Mouse (Mus musculus) small intestine, adult 2 months (tissue): ENCODE results near the gene Spdl1.

Experiments
- CTCF ChIP-seq: fragments of 200-500 bp; IDR thresholded peaks from 2 replicates; pipeline ENCODE4 v1.5.1; 2012; ENCODE audit warnings: low read depth, mild to moderate bottlenecking, control low read depth, inconsistent platforms, low read length, moderate library complexity, mixed read lengths; ENCODE audit not compliant: insufficient replicate concordance, insufficient read length; ENCODE audit errors: extremely low read depth
- POLR2A ChIP-seq: fragments of 200-500 bp; IDR thresholded peaks from 2 replicates; pipeline ENCODE4 v1.6.1; 2012; ENCODE audit warnings: low read depth, mild to moderate bottlenecking, control low read depth, inconsistent platforms, low read length, moderate library complexity

GRCm38 (mm10) chr11:34762125-34762524 is 71.3 kb downstream of the Spdl1 start:
- TF ChIP-seq POLR2A (no peak), CTCF (no peak)
